ENCODE assay signal across 1 mouse cellular context in the genomic region with DNA sequence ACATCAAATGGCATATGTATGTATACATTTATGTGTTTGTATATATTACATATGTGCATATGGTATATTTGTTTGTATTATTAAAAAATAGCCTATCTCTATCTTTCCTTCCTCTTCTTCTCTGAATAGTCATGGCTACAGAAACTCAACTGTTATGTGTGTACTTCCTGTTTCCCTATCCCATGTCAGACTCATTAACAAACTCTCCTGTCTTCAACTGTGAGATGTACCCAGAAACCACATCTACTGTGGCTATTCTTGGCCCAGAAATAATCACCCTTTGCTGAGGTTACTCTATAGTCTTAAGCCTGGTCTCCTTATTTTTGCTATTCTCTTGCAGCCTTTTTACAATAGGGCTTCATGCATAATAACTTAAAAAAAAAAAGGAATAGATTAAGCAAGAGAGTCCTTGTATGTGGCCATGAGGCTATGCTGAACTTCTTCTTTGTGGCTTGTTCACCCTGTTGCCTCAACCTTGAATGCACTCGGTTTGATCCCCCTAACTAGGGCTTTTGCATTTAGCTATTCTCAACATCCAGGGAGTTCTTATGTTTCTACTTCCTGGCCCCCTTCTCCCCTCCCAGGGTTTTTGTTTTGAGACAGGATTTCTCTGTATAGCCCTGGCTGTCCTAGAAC.
TF ChIP-seq lines count a peak whose summit lies in the region.

No protein-coding gene starts in this region.

TF ChIP-seq in CH12.LX, 34 proteins besides CTCF, POLR2A, EP300 and RAD21 (continued from another document):
- no peak for TF ChIP-seq MXI1 (IDR thresholded peaks at IDR 0.05; ENCODE audit: low read depth, low read length)
- TF ChIP-seq TBP (conservative IDR thresholded peaks at IDR 0.05; ENCODE audit: low read depth, low read length): no peak
- TF ChIP-seq CHD2 (IDR thresholded peaks at IDR 0.05; ENCODE audit: low read length): no peak
- no peak for TF ChIP-seq JUN (IDR thresholded peaks at IDR 0.05; ENCODE audit: insufficient read depth, low read depth, low read length)
- peak; percentile 33; the same call in 1 of the 2 replicates for TF ChIP-seq ZNF384 (IDR thresholded peaks at IDR 0.05; ENCODE audit: low read depth, low read length)
- no peak for TF ChIP-seq MYC (IDR thresholded peaks at IDR 0.05; ENCODE audit: low read depth, low read length)
- peak; percentile 51; the same call in 1 of the 2 replicates for TF ChIP-seq MEF2A (IDR thresholded peaks at IDR 0.05; ENCODE audit: borderline replicate concordance, low read depth, low read length)
- 0 out of 2 replicates have a peak, but pooled peaks have one; percentile 23 for TF ChIP-seq RCOR1 (conservative IDR thresholded peaks at IDR 0.05; ENCODE audit: low read depth, low read length)
- TF ChIP-seq POLR2AphosphoS2 (IDR thresholded peaks at IDR 0.05; ENCODE audit: low read depth, low read length): no peak
- no peak for TF ChIP-seq PAX5 (IDR thresholded peaks at IDR 0.05; ENCODE audit: low read length)
- peak; percentile 23; the same call in 1 of the 2 replicates for TF ChIP-seq IRF4 (IDR thresholded peaks at IDR 0.05; ENCODE audit: low read depth, low read length)
- no peak for TF ChIP-seq GABPA (IDR thresholded peaks at IDR 0.05; ENCODE audit: insufficient replicate concordance, low read depth, low read length)
